Mouse (Mus musculus) fibroblast of lung, adult 2 months (primary cell): ENCODE data around the gene 1810009A15Rik.
A peak's percentile ranks its signal among the peaks of the same experiment; 100 is the strongest.
"Not testable (repeated sequence)": the region's sequence is repeated elsewhere in the genome, so short reads cannot be mapped to it uniquely, and the experiment has no call there.

Source experiments
- DNase-seq: peaks from one replicate; pipeline ENCODE4 v3.0.0-alpha.2; 2011; ENCODE audit warnings: low read depth

1810009A15Rik gene

DNA sequence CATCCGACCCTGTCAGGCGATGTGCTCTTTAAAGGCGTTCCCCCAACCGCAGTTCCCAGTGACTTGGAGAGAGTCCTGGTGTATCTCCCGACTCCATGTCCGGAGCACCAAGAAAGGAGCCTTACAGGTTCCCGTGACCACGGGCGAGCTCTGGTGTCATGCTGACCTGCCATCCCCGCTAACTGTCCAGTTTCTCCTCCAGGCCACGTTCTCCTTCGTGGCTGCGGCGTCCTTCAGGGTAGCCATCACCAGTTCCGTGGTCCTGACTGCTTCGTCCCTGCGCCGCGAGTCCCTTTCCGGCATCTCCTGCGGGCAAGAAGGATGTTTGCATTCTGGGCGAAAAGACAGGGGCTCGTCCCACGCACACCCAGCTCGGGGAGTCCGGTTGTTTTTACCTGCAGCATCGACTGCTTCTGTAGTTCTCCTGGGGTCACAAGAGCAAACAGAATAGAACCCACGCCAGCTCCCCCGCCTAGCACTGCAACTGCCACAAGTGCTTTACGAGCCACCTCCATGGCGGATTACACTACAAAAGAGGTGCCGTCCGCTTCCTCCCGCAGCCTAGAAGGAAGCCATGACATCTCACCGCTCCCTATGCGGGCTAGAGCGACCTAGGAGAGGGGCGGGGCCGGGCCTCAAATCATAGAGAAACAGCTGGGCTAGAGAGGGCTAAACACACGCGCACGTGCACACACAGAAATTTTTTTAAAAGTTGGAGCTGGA lies 8.2 kb upstream of the 1810009A15Rik start, which contains the start of gene Uqcc3:
Gene Uqcc3 (minus strand): TSS at position 613 of the 723 bp plus-strand sequence.
- peak; percentile 67 for DNase-seq

DNA sequence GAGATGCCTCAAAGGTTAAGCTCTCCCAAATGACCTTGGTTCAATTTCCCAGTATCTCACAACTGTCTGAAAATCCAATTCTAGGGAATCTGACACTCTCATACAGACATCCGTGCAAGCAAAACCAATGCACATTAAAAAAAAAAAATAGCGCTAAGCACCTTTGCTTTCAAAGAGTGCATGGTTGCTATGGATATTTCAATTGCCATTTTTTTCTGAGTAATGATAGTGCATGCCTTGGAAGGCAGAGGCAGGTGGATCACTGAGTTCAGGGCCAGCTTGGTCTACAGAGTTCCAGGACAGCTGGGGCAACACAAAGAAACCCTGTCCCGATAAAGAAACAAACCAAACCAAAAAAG lies 7.6 kb upstream of the 1810009A15Rik start:
- DNase-seq: no peak

DNA sequence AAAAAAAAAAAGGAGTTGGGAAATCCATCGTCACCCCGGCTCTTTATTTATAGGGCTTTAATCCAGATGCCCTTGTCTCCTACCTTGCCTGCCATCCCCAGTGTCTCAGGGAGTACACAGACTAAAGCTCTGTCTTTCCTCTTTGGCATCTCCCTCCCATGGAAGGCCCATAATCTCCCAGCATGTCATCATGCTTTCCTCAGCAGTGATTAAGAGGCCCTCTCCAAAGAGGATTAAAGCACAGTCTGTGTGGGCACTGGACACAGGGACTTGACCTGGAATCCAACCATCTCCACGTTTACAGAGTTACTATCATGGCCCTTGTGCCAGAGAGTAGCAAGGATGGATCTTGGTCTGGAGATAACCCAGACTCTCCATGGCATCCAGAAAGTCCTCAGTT lies 5.0 kb upstream of the 1810009A15Rik start, which contains the start of the genes Lbhd1 and Gm49403:
Gene Lbhd1 (plus strand): TSS at position 117 of the 400 bp plus-strand sequence.
Gene Gm49403 (plus strand): TSS at position 315 of the 400 bp plus-strand sequence.
- no peak for DNase-seq

DNA sequence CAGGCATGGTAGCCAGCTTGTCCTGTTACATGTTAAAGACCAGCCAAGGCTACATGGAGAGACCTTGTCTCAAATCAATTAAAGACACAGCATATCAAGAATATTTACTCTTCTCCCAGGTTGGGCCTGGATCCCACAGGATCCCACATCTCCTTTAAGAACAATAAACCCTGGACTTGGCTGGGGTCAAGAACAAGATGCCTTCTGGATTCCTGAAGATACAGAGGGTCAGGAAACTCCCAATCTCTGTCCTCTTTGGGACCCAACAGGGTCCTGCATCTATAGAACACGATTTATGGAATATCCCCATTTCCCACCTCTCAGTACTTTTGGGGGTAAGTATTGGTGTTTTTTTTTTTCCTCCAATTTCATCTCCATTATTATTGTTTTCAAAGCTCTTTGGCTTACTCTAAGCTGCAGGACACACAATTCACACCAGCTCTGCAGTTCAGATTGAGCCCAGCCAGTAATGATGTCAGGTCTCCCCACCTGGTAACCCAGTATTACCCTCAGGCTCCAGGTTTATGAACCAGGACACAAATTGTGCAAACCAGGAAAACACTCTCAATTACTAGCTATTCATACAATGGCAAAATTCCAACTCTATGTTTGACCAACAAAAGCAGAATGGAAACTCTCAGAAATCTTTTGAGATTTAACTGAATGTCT lies 1.6 kb upstream of the 1810009A15Rik start:
- DNase-seq: no peak

DNA sequence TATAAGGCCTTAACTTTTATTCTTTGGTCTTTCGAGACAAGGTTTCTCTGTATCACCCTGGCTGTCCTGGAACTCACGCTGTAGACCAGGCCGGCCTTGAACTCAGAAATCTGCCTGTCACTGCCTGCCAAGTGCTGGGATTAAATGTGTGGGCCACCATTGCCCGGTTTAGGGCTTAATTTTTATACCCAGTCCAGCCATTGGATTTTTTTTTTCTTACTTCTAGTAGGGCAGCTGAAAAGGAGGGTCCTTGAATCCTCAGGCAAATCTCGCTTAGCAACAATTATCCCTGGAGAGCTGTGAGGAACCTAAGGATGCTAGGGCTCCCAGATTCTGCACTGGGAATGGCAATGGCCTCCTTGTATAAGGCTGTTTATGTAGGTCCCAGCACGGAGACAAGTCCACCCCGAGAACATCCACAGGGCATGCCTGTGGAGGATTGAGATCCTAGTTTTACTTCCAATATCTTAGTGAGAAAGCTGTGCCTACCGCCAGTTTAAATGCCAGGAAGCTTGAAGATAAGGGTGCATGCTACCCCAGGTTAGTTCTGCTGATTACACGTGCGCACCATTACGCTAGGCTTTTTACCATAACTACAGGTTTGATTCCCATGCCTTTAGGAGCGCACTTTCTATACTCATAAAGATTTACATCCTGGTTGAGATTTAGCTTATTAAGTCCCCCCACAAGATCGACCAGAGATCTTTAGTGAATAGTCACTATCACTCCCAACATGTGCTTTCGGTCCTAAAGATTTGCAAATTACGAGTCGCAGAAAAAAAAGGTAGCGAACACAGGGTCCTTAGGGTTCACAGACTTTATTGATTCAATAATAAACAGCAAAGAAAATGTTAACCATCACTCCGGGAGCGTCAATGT lies 829 bp upstream of the 1810009A15Rik start:
- DNase-seq: no peak

DNA sequence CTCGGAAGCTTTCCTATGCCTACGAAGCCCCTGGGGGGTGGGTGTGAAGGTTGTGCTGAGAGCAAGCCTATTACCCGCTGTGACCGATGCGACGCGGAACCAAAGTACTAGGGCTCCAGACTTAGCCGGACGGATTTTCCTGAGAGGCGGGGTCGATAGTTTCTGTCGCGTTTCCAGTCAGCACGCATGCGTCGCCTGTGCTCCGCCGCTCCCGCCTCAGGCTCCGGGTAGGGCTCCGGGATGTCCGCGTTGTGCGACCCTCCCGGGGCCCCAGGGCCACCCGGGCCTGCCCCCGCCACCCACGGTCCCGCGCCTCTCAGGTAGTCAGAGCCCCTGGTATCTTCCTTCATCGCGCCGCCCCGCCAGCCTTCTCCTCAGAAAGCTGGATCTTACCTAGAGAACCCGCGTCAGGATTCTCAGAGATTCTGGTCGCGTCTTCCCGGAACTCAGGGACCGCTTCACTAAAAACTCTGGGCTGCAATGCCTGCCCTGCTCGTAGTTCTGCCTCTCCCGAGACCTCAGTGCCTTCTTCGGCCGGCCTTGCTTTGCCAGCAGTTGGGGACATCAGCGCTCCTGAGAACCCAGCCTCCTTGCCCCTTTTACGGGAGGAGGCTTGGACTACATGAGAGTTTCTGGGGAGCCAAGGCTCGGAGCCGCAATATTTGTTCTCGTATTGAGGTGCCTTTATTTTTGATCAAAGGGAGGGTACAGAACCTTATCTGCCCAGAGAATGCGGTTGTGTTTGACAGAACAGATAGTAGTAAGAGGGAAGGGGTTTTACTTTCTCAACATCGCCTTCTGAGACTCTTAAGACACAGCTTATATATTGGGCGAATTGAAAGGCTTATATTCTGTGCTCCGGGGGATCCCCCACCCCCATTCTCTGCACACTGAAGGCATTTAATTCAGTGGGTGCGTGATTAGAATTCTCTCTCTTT lies 4.4 kb downstream of the 1810009A15Rik start, which contains the start of gene Ints5:
Gene Ints5 (plus strand): TSS at position 177 of the 938 bp plus-strand sequence.
- DNase-seq: no peak

DNA sequence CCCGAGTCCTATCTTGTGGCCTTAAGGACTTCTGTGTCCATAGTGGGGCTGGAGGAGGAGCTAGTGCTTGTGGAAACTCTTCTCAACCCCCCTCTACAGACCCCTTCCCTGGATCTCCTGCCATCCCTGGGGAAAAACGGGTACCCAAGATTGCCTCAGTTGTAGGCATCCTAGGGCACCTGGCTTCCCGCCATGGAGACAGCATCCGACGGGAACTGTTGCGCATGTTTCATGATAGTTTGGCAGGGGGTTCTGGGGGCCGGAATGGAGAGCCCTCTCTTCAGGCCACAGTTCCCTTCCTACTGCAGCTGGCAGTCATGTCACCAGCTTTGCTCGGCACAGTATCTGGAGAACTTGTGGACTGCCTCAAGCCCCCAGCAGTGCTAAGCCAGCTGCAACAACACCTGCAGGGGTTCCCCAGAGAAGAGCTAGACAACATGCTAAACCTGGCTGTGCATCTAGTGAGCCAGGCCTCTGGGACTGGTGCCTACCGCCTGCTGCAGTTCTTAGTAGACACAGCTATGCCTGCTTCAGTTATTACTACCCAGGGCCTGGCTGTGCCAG lies 6.8 kb downstream of the 1810009A15Rik start:
- no peak for DNase-seq

DNA sequence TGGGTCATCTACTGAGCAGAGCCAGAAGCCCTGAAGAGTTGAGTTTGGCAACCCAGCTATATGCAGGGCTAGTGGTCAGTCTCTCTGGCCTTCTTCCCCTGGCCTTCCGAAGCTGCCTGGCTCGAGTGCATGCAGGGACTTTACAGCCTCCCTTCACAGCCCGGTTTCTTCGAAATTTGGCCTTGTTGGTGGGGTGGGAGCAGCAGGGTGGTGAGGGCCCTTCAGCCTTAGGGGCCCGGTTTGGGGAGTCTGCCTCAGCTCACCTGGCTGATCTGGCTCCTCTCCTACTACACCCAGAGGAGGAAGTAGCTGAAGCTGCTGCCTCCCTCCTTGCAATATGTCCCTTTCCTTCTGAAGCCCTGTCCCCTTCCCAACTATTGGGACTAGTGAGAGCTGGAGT lies 7.6 kb downstream of the 1810009A15Rik start:
- DNase-seq: not testable (repeated sequence)

DNA sequence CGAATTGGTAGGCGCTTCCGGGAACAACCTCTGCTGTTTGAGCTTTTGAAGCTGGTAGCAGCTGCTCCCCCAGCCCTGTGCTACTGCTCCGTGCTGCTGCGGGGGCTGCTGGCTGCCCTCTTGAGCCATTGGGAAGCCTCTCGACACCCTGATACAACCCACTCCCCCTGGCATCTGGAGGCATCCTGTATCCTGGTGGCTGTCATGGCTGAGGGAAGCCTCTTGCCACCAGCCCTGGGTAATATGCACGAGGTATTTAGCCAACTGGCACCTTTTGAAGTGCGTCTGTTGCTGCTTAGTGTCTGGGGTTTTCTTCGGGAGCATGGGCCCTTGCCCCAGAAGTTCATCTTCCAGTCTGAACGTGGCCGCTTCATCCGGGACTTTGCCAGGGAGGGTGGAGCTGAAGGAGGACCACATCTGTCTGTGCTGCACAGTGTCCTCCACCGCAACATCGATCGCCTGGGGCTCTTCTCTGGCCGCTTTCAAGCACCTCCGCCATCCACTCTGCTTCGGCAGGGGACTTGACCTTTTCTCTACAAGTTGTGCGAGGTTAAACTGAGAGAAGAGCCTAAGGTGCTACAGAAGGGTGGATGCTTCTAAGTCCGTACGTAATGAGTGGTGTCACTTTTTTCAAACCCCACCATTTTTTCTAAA lies 8.7 kb downstream of the 1810009A15Rik start:
- not testable (repeated sequence) for DNase-seq

DNA sequence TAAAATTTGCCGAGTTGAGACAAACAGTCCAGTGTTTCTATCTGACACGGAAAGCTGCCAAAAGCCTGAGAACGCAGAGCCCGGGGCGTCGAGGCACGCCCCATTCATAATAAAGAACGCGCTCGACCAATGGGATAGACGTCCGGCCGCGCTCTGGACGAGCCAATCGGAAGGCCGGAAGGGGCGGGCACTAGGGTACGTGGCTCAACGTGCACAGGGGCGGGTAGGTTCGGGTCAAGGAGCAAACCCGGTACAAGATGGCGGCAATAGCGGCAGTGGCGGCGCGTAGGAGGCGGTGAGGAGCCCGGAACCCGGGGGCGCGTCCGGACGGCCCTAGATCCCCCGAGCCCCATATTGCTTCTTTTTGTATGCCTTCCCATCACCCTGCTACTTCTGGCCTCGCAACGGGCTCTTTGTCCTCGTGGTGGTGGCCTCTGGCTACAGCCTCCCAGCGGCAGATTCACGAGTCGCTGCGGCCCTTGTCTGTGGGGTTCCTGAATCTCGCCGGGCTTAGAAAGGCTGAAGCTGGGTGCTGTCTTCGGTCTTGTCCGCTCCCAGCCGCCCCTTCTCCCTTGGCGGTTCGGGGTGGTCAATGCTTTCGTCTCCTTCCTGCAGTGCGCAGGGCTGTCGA lies 9.3 kb downstream of the 1810009A15Rik start, which contains the start of gene Ganab:
Gene Ganab (plus strand): TSS at position 207 of the 631 bp plus-strand sequence.
- peak; percentile 80 for DNase-seq

DNA sequence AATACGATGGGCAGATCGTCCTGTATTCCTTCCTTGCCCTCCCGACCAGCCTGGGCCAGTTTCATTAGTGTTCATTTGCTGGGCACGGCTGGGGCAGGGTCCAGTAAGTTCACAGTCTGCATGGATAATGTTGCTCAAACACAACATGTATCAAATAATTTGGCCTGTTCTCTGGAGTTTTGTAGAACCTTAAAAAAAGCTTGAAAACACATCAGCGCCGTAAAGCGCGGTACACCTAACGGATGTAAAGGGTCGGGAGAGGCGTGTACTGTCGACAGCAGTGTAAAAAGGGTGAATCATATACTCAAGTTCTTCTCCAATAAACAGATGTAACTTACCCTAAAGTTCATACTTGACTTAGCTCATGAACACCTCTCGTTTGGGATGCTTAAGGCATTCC lies 9.9 kb downstream of the 1810009A15Rik start:
- DNase-seq: no peak

DNA sequence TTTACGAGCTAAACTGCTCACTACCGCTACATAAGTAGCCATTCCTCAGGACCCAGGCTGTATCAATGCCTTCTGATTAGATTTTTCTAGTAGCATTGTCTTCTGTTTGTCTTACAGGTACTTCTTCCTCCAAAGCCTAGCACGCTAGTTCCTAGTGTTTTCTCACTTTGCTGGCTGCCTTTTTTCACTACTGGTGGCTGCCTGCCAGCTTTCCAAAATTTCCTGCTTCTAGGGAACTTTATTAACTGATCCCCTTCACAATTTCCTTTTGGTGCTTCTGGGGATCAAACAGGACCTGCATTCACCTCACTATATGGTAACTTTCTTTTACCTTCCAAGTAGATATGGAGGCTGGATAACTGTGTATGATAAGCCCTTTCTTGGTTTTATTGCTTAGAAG lies 10.4 kb downstream of the 1810009A15Rik start:
- no peak for DNase-seq

DNA sequence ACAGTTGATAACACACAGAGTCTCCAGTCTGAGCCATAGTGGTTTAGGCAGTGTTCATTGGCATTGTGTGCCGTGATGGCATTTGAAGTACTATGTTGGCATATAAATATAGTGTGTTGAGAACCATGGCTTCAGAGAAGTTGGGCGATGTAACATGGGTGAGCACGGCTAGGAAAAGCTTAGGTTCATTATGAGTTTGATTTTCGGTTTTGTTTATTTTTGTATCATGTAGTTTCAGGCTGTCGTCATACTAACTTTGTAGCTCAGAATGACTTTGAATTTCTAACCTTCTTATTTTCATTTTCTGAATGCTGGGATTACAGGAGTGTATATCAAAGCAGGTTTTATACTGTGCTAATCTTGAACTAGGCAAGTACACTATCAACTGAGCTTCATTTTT lies 14.8 kb downstream of the 1810009A15Rik start:
- DNase-seq: no peak

DNA sequence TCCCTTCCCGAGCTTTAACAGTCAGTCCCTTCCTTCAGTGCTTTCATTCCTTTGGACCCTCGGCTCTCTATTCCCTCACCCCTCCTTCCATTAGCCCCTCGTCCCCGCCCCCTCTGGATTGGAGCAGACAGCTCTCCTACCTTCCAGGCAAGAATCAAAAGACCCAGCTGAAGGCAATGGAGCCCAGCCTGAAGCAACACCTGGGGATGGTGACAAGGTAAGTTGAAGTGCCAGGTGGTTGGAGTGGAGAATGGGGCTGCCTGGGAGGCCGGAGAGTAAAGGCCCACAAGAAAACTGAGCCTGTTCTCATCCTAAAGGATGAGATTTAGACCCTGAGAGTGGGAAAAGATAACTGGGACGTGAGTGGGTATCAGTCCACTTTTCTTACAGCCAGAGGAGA lies 19.9 kb downstream of the 1810009A15Rik start:
- no peak for DNase-seq

DNA sequence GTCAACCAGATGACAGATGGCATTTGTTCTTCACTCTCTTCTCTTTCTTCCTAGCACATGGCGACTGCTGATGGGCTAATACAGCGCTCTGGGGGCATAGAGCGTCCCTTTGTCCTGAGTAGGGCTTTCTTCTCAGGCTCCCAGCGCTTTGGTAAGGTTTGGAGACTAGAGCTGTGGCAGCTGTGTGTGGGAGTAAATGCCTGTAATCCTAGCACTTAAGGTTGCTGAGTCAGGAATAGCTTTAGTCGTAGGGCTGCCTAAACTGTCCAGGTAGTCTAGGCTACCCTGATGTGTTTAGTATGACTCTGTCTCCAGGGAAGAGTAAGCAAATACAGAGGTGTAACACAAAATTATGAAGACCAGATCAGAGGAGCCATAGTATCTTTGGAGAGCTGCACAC lies 23.2 kb downstream of the 1810009A15Rik start:
- DNase-seq: no peak

DNA sequence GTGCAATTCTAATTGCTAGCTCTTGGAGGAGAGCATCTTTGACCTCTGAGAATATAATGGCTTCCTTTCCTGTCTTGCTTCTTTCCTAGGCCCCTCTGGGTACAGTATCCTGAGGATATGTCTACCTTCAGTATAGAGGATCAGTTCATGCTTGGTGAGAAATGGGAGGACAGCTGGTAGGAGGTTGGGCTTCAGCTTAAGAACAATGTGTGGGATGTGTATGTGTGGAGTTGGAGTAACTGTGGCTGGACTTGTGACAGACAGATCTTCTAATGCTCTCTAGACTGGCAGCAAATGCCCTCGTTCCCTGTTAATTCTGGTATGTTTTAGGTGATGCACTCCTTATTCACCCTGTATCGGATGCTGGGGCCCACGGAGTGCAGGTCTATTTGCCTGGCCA lies 25.6 kb downstream of the 1810009A15Rik start:
- DNase-seq: no peak

DNA sequence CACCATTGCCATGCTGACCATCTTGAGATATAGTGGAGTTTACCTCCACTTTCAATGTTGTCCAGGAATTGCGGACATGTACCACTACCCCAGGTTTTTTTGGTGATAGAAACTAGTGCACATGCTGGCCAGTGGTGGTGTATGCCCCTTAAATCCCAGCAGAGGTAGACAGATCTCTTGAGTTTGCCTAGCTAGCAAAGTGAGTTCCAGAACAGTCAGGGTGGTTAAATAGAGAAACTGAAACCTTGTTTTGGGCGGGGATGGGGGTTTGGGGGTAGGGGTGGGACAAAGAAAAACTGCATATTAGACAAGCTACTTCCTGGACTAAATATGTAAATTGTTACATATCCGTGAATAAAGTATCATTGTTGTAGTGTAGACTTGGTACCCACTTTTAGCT lies 30.3 kb downstream of the 1810009A15Rik start:
- DNase-seq: no peak

DNA sequence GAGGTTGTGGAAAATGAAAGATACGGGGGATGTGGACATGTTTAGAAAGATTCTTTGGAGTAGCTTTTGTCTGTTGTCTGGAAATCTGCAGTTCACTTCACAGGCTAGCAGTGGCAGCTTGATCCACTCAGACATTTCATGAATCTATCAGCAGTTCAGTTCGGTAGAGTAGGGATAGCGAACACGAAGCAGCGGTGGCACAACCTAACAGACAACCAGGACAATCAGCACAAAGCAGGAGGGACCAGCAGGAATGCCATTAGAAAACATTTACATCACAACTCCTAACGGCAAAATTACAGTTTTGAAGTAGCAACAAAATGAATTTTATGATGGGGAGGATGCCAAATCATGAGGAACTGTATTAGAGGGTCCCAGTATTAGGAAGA lies 31.0 kb downstream of the 1810009A15Rik start:
- DNase-seq: no peak

DNA sequence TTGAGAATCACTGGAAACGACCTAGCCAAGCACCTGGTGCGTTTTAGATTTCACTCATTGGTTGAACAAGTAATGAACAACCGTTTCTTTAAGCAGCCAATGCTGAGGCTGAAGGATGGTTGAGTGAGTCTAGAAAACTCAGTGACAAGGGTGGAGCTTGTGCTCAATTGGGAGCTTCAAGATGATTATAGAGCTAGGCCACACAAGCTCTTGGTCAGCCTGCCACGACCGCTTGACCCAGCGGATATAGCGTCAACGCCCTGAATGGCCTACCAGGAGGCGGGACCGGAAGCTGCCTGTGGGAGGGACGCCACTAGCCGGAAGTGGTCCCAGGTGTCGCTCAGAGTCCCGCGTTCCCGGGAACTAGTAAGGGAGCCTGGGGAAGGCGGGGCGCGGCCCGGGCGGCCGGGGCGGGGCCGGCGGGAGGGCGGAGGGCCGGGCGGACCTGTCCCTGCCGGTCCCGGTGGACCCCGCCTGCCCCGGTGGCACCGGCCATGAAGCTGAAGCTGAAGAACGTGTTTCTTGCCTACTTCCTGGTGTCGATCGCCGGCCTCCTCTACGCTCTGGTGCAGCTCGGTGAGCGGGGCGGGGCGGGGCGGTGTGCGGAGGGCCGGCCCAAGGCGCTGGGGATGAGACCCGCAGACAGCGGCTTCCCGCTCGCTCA lies 31.6 kb downstream of the 1810009A15Rik start, which contains the start of gene B3gat3:
Gene B3gat3 (plus strand): TSS at position 302 of the 664 bp plus-strand sequence.
- peak; percentile 83 for DNase-seq
